ENCODE assay signal across 26 mouse cellular contexts in the genomic region with DNA sequence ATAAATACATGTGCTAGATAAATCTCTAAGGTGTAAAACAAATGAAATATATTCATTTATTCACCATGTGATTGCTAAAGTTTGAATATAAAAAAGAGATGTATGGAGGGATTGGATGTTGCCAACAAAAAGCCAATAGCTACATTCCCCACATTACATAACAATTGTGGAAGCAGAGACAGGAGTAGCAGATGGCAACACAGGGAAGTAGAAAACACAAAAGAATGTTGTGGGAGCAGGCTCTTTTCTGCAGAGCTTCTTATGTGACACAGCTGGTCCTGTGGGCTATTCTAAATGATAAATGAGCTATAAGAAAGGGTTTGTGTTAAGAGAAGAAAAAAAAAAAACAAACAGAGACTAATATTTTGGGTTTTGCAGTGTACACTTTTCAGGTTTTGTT.
DNase-seq lines count a peak whose midpoint lies in the region; ATAC-seq and TF ChIP-seq lines count a peak whose summit lies in the region.
"Had no signal": no experiment of that assay in that cellular context is flagged by ENCODE, and none has a peak within 500 bp of the region (broad histone marks: within the 10 kb centered on the region; RNA-seq: fewer than 3 reads in every experiment).

No protein-coding gene starts in this region.

- no peak overlapping the region for H3K4me3 ChIP-seq in layer of hippocampus, adult 2 months
- no peak overlapping the region for H3K4me3 ChIP-seq in midbrain, embryonic 11.5 days (ENCODE audit: low read depth, low read length)
- H3K4me3 ChIP-seq in midbrain, embryonic 14.5 days (replicated peaks; ENCODE audit: low read depth, low read length), result no peak overlapping the region
- H3K4me3 ChIP-seq: embryonic facial prominence, embryonic 12.5 days; embryonic facial prominence, embryonic 15.5 days; heart, adult 2 months; heart, embryonic 10.5 days; heart, embryonic 13.5 days had no signal

- DNase-seq in layer of hippocampus, adult 2 months (ENCODE audit: low spot score in 2 of 2), result peak; percentile 12 to 16
- DNase-seq in layer of hippocampus, postnatal 10 days (ENCODE audit: low spot score in 2 of 2), result no peak
- peak; percentile 21 for DNase-seq in midbrain, embryonic 11.5 days (ENCODE audit: low spot score, missing footprints)
- DNase-seq in midbrain, embryonic 14.5 days, result no peak
- peak; percentile 49 for DNase-seq in telencephalon, adult 2 months (ENCODE audit: low read depth, low spot score)
- DNase-seq in cerebellum, adult 18-20 months, result no peak
- DNase-seq: adrenal gland, adult 8-10 months; adrenal gland, postnatal 25 days; cerebellum, adult 2 months; cerebellum, adult 9-11 months; cerebellum, postnatal 25 days; forebrain, postnatal 0 days; gastrocnemius, postnatal 10 days; gastrocnemius, postnatal 36 days; heart, adult 2 months; heart, postnatal 14 days; heart, postnatal 4 days had no signal

- H3K4me2 ChIP-seq in midbrain, embryonic 11.5 days, result no peak overlapping the region
- H3K4me2 ChIP-seq in midbrain, embryonic 14.5 days (ENCODE audit: low read length), result no peak overlapping the region
- H3K4me2 ChIP-seq: embryonic facial prominence, embryonic 12.5 days; embryonic facial prominence, embryonic 15.5 days; heart, embryonic 13.5 days; hindbrain, embryonic 14.5 days had no signal

- no peaks in the 10 kb centered on the region for H3K9me3 ChIP-seq in midbrain, embryonic 11.5 days (ENCODE audit: control insufficient read depth, low read length)
- H3K9me3 ChIP-seq in midbrain, embryonic 14.5 days (ENCODE audit: control insufficient read depth, low read length), result no peaks in the 10 kb centered on the region
- H3K9me3 ChIP-seq: embryonic facial prominence, embryonic 12.5 days; embryonic facial prominence, embryonic 15.5 days; heart, embryonic 10.5 days; heart, embryonic 13.5 days had no signal

- H3K9ac ChIP-seq in midbrain, embryonic 11.5 days (ENCODE audit: low read length), result no peak overlapping the region
- no peak overlapping the region for H3K9ac ChIP-seq in midbrain, embryonic 14.5 days (replicated peaks; ENCODE audit: low read length)
- H3K9ac ChIP-seq: embryonic facial prominence, embryonic 12.5 days; embryonic facial prominence, embryonic 15.5 days; forebrain, postnatal 0 days; heart, embryonic 13.5 days; hindbrain, embryonic 14.5 days had no signal

- no peaks in the 10 kb centered on the region for H3K4me1 ChIP-seq in midbrain, embryonic 11.5 days (ENCODE audit: control insufficient read depth, insufficient read depth, low read length)
- H3K4me1 ChIP-seq in midbrain, embryonic 14.5 days (ENCODE audit: control insufficient read depth, insufficient read depth, low read length), result no peaks in the 10 kb centered on the region
- H3K4me1 ChIP-seq: embryonic facial prominence, embryonic 12.5 days; embryonic facial prominence, embryonic 15.5 days had no signal

- no peak for ATAC-seq in midbrain, embryonic 11.5 days (ENCODE audit: low FRiP score)
- no peak for ATAC-seq in midbrain, embryonic 14.5 days (ENCODE audit: low FRiP score, low TSS enrichment)
- ATAC-seq: activated CD4-positive, CD25-positive, alpha-beta regulatory T cell, adult 4 months; CD4-positive, CD25-positive, alpha-beta regulatory T cell, adult 4 months; forebrain, embryonic 14.5 days; forebrain, postnatal 0 days; hindbrain, postnatal 0 days had no signal

- no peaks in the 10 kb centered on the region for H3K27me3 ChIP-seq in midbrain, embryonic 11.5 days (ENCODE audit: control insufficient read depth, insufficient read depth, low read length)
- H3K27me3 ChIP-seq in midbrain, embryonic 14.5 days (ENCODE audit: control insufficient read depth, insufficient read depth, low read length), result no peaks in the 10 kb centered on the region
- H3K27me3 ChIP-seq: embryonic facial prominence, embryonic 12.5 days; embryonic facial prominence, embryonic 15.5 days; heart, embryonic 13.5 days had no signal

- no peak overlapping the region for H3K27ac ChIP-seq in layer of hippocampus, adult 2 months
- no peak overlapping the region for H3K27ac ChIP-seq in midbrain, embryonic 11.5 days (ENCODE audit: low read depth, low read length)
- no peak overlapping the region for H3K27ac ChIP-seq in midbrain, embryonic 14.5 days (replicated peaks; ENCODE audit: low read depth, low read length)
- H3K27ac ChIP-seq: embryonic facial prominence, embryonic 12.5 days; embryonic facial prominence, embryonic 15.5 days; heart, adult 2 months; heart, embryonic 10.5 days; heart, embryonic 13.5 days; hindbrain, embryonic 14.5 days; hindbrain, postnatal 0 days had no signal

- no peaks in the 10 kb centered on the region for H3K36me3 ChIP-seq in midbrain, embryonic 11.5 days (ENCODE audit: control insufficient read depth, insufficient read depth, low read length)
- H3K36me3 ChIP-seq in midbrain, embryonic 14.5 days (ENCODE audit: control insufficient read depth, insufficient read depth, low read length), result no peaks in the 10 kb centered on the region
- H3K36me3 ChIP-seq: embryonic facial prominence, embryonic 12.5 days; embryonic facial prominence, embryonic 15.5 days; heart, embryonic 10.5 days; heart, embryonic 13.5 days had no signal

- no peak for TF ChIP-seq CTCF in layer of hippocampus, adult 2 months (conservative IDR thresholded peaks at IDR 0.05)

Comparison
In these comparisons a context has a peak if more than half of its experiments do, and no peak if none do; other contexts are left out.
1. DNase-seq: peak in layer of hippocampus, adult 2 months (2 of 2), midbrain, embryonic 11.5 days (single experiment) and telencephalon, adult 2 months (single experiment); none in layer of hippocampus, postnatal 10 days (0 of 2), midbrain, embryonic 14.5 days (single experiment) and cerebellum, adult 18-20 months (0 of 2).